Mouse (Mus musculus): ENCODE measurements around the gene Arhgap15.

DNA sequence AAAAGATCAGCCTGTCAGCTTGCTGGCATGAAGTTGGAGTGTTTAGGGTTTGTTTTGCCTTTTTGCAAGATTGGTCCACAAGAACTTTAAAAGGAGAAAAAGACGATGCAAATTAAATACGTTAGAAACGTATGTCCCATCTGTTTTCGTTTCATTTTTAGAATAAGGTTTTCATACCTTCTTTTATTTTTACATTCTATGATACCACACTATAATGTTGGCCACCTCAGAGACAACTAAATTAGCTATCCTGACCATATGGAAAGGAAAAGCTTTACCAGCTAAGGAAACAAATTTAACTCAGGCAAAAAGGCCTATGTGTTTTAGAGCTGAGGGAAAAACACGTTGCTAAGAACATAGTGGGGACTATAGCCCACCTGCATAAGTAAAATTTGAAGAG is 264.8 kb downstream of the Arhgap15 start:
- TF ChIP-seq CTCF (IDR thresholded peaks at IDR 0.05; ENCODE audit: insufficient read depth, low read depth, low read length) (no peak), POLR2A (IDR thresholded peaks at IDR 0.05; ENCODE audit: insufficient read depth, low read depth, low read length) (no peak)
